Mouse (Mus musculus) neural tube, embryonic 15.5 days (tissue): ENCODE measurements around the gene Cdc34b. TPM values are rescaled to one million over a fixed set of nuclear protein-coding genes. Genes with fewer than 3 reads are reported as not detected.

Experiments
- ATAC-seq: fragments of 200-750 bp; cut with Nextera tagmentation; 2 replicates; pipeline ENCODE4 v1.8.0; 2017; ENCODE audit warnings: mild to moderate bottlenecking, moderate TSS enrichment, moderate library complexity; ENCODE audit not compliant: low FRiP score
- H3K27ac ChIP-seq: fragments of 300-500 bp; sonication (generic); replicated peaks from 2 replicates; pipeline ENCODE4 v1.5.1; 2015; ENCODE audit warnings: mild to moderate bottlenecking, inconsistent platforms
- H3K27me3 ChIP-seq: fragments of 300-500 bp; sonication (generic); replicated peaks from 2 replicates; pipeline ENCODE4 v1.6.1; 2015; ENCODE audit warnings: inconsistent platforms
- H3K36me3 ChIP-seq: fragments of 300-500 bp; sonication (generic); 2 replicates; pipeline ENCODE4 v1.6.1; 2015; ENCODE audit warnings: inconsistent platforms
- H3K4me1 ChIP-seq: fragments of 300-500 bp; sonication (generic); 2 replicates; pipeline ENCODE4 v1.6.1; 2015; ENCODE audit warnings: inconsistent platforms
- H3K4me2 ChIP-seq: fragments of 300-500 bp; sonication (generic); 2 replicates; pipeline ENCODE4 v1.6.1; 2015; ENCODE audit warnings: inconsistent platforms, mild to moderate bottlenecking, moderate library complexity
- H3K4me3 ChIP-seq: fragments of 300-500 bp; sonication (generic); replicated peaks from 2 replicates; pipeline ENCODE4 v1.5.1; 2015; ENCODE audit warnings: mild to moderate bottlenecking, inconsistent platforms
- H3K9ac ChIP-seq: fragments of 300-500 bp; sonication (generic); replicated peaks from 2 replicates; pipeline ENCODE4 v1.6.1; 2015; ENCODE audit warnings: mild to moderate bottlenecking, inconsistent platforms
- H3K9me3 ChIP-seq: fragments of 300-500 bp; sonication (generic); replicated peaks from 2 replicates; pipeline ENCODE4 v1.6.1; 2016; ENCODE audit warnings: inconsistent platforms
- polyA plus RNA-seq: library from polyadenylated mRNA; unstranded; fragments of >200 nt; fragmentation: Nextera tagmentation; extraction: Ambion mirVana; gene quantifications from 2 replicates; pipeline ENCODE4 v1.2.1, GENCODE M21; 2015

Gene Cdc34b
- polyA plus RNA-seq, 1 experiment from 2014 or later: not detected

DNA sequence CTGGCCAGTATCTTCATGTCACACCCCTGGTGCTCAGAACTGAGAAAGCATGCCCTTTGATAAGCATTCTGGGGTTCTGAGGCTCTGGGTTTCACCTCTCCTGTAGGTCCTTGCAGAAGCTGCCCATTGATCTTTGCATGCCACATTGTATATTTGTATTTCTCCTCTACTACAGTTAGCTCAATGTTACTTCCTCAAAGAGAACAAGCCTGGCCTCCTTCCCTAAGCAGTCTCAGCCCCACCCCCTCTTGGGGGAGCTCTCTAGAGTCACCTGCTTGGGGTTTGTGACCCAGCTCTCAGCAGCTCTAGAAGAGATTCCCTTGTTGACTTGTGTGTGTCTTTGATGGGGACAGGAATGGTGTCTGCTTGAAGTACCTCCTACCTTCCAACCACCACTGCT, 50.1 kb downstream of the Cdc34b start:
- H3K27me3 ChIP-seq: no peaks in the 10 kb centered on the region
- no peaks in the 10 kb centered on the region for H3K9me3 ChIP-seq
- H3K36me3 ChIP-seq: no peaks in the 10 kb centered on the region
- H3K27ac ChIP-seq: no peak overlapping the region
- H3K4me2 ChIP-seq: no peak overlapping the region
- no peak for ATAC-seq
- H3K9ac ChIP-seq: no peak overlapping the region
- no peaks in the 10 kb centered on the region for H3K4me1 ChIP-seq
- no peak overlapping the region for H3K4me3 ChIP-seq

Other genes with a start within 250 kb of the Cdc34b start
- 1.1 and 1.5 TPM in 2 replicates for gene Epn3, start 241.8 kb upstream of the Cdc34b start, polyA plus RNA-seq
- gene Mycbpap, start 220.0 kb upstream of the Cdc34b start, polyA plus RNA-seq: 2.0 and 2.8 TPM in 2 replicates
- 9.4 and 10.4 TPM in 2 replicates for gene Rsad1, start 192.5 kb upstream of the Cdc34b start, polyA plus RNA-seq
- 1.2 and 1.8 TPM in 2 replicates for gene Chad, start 176.7 kb upstream of the Cdc34b start, polyA plus RNA-seq
- 1.1 and 3.2 TPM in 2 replicates for gene Acsf2, start 139.9 kb upstream of the Cdc34b start, polyA plus RNA-seq
- 148 and 163 TPM in 2 replicates for gene Lrrc59, start 112.0 kb upstream of the Cdc34b start, polyA plus RNA-seq
- gene Mrpl27, start 88.0 kb upstream of the Cdc34b start, polyA plus RNA-seq: 146 and 154 TPM in 2 replicates
- 2.3 and 5.3 TPM in 2 replicates for gene Eme1, start 87.8 kb upstream of the Cdc34b start, polyA plus RNA-seq
- 15.4 and 16.8 TPM in 2 replicates for gene Xylt2, start 64.3 kb upstream of the Cdc34b start, polyA plus RNA-seq
- gene Gm11541, start 37.3 kb upstream of the Cdc34b start, polyA plus RNA-seq: 0.24 TPM in 1 of 2 replicates, not detected in the other
- not detected in 2 replicates for gene Tmem92, start 40.9 kb downstream of the Cdc34b start, polyA plus RNA-seq
- 317 and 375 TPM in 2 replicates for gene Col1a1, start 194.4 kb downstream of the Cdc34b start, polyA plus RNA-seq
- not detected in 2 replicates for gene Hils1, start 225.8 kb downstream of the Cdc34b start, polyA plus RNA-seq
- 0.77 and 1.4 TPM in 2 replicates for gene Sgca, start 234.5 kb downstream of the Cdc34b start, polyA plus RNA-seq
- gene Ppp1r9b, start 249.3 kb downstream of the Cdc34b start, polyA plus RNA-seq: 18.8 TPM in 2 replicates